Mouse (Mus musculus) midbrain, embryonic 15.5 days (tissue): ENCODE data around the gene Apol7a. TPM values are rescaled to one million over a fixed set of nuclear protein-coding genes. Genes with fewer than 3 reads are reported as not detected.
"Not testable (repeated sequence)": the region's sequence is repeated elsewhere in the genome, so short reads cannot be mapped to it uniquely, and the experiment has no call there.

Source experiments
- ATAC-seq: fragments of 200-750 bp; cut with Nextera tagmentation; replicated peaks from 2 replicates; pipeline ENCODE4 v1.8.0; 2017; ENCODE audit warnings: moderate TSS enrichment
- H3K27ac ChIP-seq: fragments of 300-500 bp; sonication (generic); 2 replicates; pipeline ENCODE4 v1.5.1; 2015; ENCODE audit warnings: mild to moderate bottlenecking, inconsistent platforms
- H3K27me3 ChIP-seq: fragments of 300-500 bp; sonication (generic); replicated peaks from 2 replicates; pipeline ENCODE4 v1.6.1; 2015; ENCODE audit warnings: inconsistent platforms
- H3K36me3 ChIP-seq: fragments of 300-500 bp; sonication (generic); replicated peaks from 2 replicates; pipeline ENCODE4 v1.6.1; 2015; ENCODE audit warnings: inconsistent platforms
- H3K4me1 ChIP-seq: fragments of 300-500 bp; sonication (generic); 2 replicates; pipeline ENCODE4 v1.6.1; 2015; ENCODE audit warnings: inconsistent platforms
- H3K4me2 ChIP-seq: fragments of 300-500 bp; sonication (generic); 2 replicates; pipeline ENCODE4 v1.6.1; 2015; ENCODE audit warnings: inconsistent platforms, mild to moderate bottlenecking, moderate library complexity
- H3K4me3 ChIP-seq: fragments of 300-500 bp; sonication (generic); 2 replicates; pipeline ENCODE4 v1.5.1; 2015; ENCODE audit warnings: mild to moderate bottlenecking, inconsistent platforms
- H3K9ac ChIP-seq: fragments of 300-500 bp; sonication (generic); 2 replicates; pipeline ENCODE4 v1.6.1; 2015; ENCODE audit warnings: mild to moderate bottlenecking, inconsistent platforms
- H3K9me3 ChIP-seq: fragments of 300-500 bp; sonication (generic); 2 replicates; pipeline ENCODE4 v1.6.1; 2016; ENCODE audit warnings: inconsistent platforms
- WGBS: fragments of 180-500 bp; shearing (Covaris S2); methylation state at CpG from one replicate; pipeline ENCODE4 v1.1.7; 2015; ENCODE audit warnings: mixed read lengths; 5-methylcytosine and 5-hydroxymethylcytosine counted together
- polyA plus RNA-seq: library from polyadenylated mRNA; unstranded; fragments of >200 nt; fragmentation: Nextera tagmentation; extraction: Ambion mirVana; gene quantifications from 2 replicates; pipeline ENCODE4 v1.2.1, GENCODE M21; 2015

The Apol7a gene
- polyA plus RNA-seq, 1 experiment from 2014 or later: not detected

GRCm38 (mm10) chr15:77397450-77398132, 1.3 kb downstream of the Apol7a start:
- H3K27me3 ChIP-seq, H3K36me3 ChIP-seq: not testable (repeated sequence)
- WGBS: 77% methylated on average over 11 of the region's 11 CpGs

GRCm38 (mm10) chr15:77393832-77394231, 5.1 kb downstream of the Apol7a start:
- not testable (repeated sequence) for H3K4me3 ChIP-seq, ATAC-seq, H3K27ac ChIP-seq, H3K27me3 ChIP-seq, H3K4me2 ChIP-seq, H3K4me1 ChIP-seq, H3K9ac ChIP-seq, H3K36me3 ChIP-seq, H3K9me3 ChIP-seq
- 67% methylated on average over 3 of the region's 3 CpGs for WGBS

More at GRCm38 (mm10) chr15:77397450-77398132, 1.3 kb downstream of the Apol7a start:
- H3K9ac ChIP-seq, H3K4me2 ChIP-seq, H3K9me3 ChIP-seq, H3K4me3 ChIP-seq, H3K4me1 ChIP-seq, ATAC-seq, H3K27ac ChIP-seq: not testable (repeated sequence)

DNA sequence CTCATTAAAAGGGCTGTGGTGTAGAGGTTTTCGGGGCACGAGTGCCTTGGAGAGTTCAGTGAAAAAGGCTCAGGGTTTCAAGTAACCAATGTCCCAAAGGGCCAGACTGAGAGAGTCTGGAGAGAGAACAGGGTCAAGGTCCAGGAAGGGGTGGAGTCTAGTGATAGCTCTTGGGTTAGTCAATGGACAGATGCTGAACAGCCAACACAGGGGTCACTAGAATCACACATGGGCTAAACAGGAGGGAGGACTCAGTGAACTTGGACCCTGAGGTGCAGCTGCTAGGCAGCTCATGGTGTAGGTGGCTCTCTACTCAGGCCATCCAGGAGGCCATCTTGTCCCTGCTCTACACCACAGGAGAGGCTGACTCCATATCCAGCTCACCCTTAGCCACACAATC, 11.4 kb downstream of the Apol7a start:
- no peaks in the 10 kb centered on the region for H3K4me1 ChIP-seq
- no peak for ATAC-seq
- no peak overlapping the region for H3K4me3 ChIP-seq
- no peaks in the 10 kb centered on the region for H3K27me3 ChIP-seq
- H3K4me2 ChIP-seq: no peak overlapping the region
- no peak overlapping the region for H3K9ac ChIP-seq
- no peaks in the 10 kb centered on the region for H3K36me3 ChIP-seq
- no peaks in the 10 kb centered on the region for H3K9me3 ChIP-seq
- no peak overlapping the region for H3K27ac ChIP-seq
- 94% methylated on average over 2 of the region's 2 CpGs for WGBS

- H3K27ac ChIP-seq: no peak overlapping the region
- H3K9me3 ChIP-seq: no peaks in the 10 kb centered on the region
- no peak for ATAC-seq
- H3K9ac ChIP-seq: no peak overlapping the region
- H3K4me3 ChIP-seq: no peak overlapping the region
- H3K4me1 ChIP-seq: no peaks in the 10 kb centered on the region
- no peaks in the 10 kb centered on the region for H3K36me3 ChIP-seq
- H3K4me2 ChIP-seq: no peak overlapping the region
- 92% methylated on average over 7 of the region's 7 CpGs for WGBS
- no peaks in the 10 kb centered on the region for H3K27me3 ChIP-seq
These were observed 14.4 kb downstream of the Apol7a start for GRCm38 (mm10) chr15:77384340-77385030.

DNA sequence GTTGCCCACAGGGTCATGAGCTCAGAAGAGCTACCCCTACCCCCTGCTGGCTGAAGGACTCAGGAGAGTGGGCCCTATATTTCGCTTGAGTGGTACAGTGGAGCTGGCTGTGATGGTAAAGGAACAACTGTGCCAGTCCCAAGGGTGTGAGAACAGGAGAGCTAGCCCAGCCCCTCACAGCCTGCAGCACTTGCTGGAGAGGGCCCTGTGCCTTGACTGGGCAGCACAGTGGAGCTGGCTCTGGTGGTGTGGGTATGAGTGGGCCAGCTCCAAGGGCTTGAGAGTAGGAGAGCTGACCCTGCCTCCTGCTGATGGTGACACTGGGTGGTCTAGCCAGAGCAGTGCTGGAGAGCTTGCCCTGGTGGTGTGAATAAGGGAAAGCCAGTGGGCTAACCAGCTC, 16.0 kb downstream of the Apol7a start:
- WGBS: 83% methylated on average over 1 of the region's 1 CpGs
- Histone ChIP-seq H3K4me2 (no peak overlapping the region), H3K27me3 (no peaks in the 10 kb centered on the region), H3K27ac (no peak overlapping the region), H3K36me3 (no peaks in the 10 kb centered on the region), H3K4me1 (no peaks in the 10 kb centered on the region), H3K9ac (no peak overlapping the region), H3K9me3 (no peaks in the 10 kb centered on the region), H3K4me3 (no peak overlapping the region)
- ATAC-seq: no peak

DNA sequence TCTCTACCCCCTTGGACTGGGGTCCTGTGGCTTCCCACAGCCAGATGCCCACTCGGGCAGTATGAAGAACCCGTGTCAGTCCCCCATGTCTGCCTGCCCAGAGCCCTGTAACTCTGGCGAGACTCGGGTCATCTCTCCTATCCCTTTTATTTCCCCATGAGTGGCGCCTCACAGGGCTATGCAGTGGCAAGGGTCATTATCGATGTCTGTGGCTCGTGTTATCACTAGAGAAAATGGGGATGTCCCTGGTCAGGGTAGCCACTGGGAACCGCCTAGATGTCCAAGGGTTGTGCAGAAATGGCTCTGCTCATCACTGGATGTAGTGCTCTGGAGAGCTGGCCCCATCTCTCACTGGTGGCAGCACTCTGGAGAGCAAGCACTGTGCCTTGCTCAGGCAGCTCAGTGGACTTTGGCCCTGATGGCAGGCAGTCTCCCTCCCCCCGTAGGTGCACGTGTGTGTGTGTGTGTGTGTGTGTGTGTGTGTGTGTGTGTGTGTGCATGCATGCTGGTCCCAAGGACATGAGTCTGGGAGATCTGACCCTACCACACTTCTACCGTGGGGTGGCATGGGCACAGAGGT, 16.5 kb downstream of the Apol7a start:
- whole genome bisulfite sequencing: 86% methylated on average over 11 of the region's 11 CpGs
- Histone ChIP-seq H3K4me2 (no peak overlapping the region), H3K9me3 (no peaks in the 10 kb centered on the region), H3K4me3 (no peak overlapping the region), H3K27me3 (no peaks in the 10 kb centered on the region), H3K27ac (no peak overlapping the region), H3K36me3 (no peaks in the 10 kb centered on the region), H3K4me1 (no peaks in the 10 kb centered on the region), H3K9ac (no peak overlapping the region)
- ATAC-seq: no peak

GRCm38 (mm10) chr15:77381481-77381880, 17.4 kb downstream of the Apol7a start:
- H3K9ac ChIP-seq: no peak overlapping the region

GRCm38 (mm10) chr15:77379921-77380320, 19.0 kb downstream of the Apol7a start:
- no peaks in the 10 kb centered on the region for H3K9me3 ChIP-seq

More at GRCm38 (mm10) chr15:77381481-77381880, 17.4 kb downstream of the Apol7a start:
- H3K27me3 ChIP-seq: no peaks in the 10 kb centered on the region
- ATAC-seq: no peak
- H3K4me3 ChIP-seq: no peak overlapping the region
- 85% methylated on average over 6 of the region's 6 CpGs for whole genome bisulfite sequencing
- H3K4me1 ChIP-seq: no peaks in the 10 kb centered on the region
- no peak overlapping the region for H3K27ac ChIP-seq
- H3K9me3 ChIP-seq: no peaks in the 10 kb centered on the region
- no peaks in the 10 kb centered on the region for H3K36me3 ChIP-seq
- H3K4me2 ChIP-seq: no peak overlapping the region

DNA sequence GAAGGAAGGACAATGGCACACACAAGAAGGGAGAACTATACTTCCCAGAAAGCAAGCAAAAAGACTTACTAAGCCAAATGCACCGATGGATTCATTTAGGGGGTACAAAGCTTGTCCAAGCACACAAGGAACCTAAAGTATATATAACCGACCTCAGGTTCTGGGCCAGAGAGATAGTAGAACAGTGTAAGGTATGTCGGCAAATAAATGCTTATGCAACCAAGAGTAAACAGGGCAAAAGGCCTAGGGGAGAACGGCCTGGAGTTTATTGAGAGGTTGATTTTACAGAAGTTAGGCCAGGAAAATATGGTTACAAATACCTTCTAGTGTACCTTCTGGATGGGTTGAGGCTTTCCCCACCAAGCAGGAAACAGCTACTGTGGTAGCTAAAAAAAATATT, 21.5 kb downstream of the Apol7a start:
- no peak overlapping the region for H3K4me2 ChIP-seq
- no peak overlapping the region for H3K4me3 ChIP-seq
- 95% methylated on average over 4 of the region's 4 CpGs for WGBS
- H3K9ac ChIP-seq: no peak overlapping the region
- H3K27me3 ChIP-seq: no peaks in the 10 kb centered on the region
- no peaks in the 10 kb centered on the region for H3K4me1 ChIP-seq
- ATAC-seq: no peak
- no peaks in the 10 kb centered on the region for H3K9me3 ChIP-seq
- no peak overlapping the region for H3K27ac ChIP-seq
- H3K36me3 ChIP-seq: no peaks in the 10 kb centered on the region

More at GRCm38 (mm10) chr15:77379921-77380320, 19.0 kb downstream of the Apol7a start:
- Histone ChIP-seq H3K4me1 (no peaks in the 10 kb centered on the region), H3K9ac (no peak overlapping the region), H3K36me3 (no peaks in the 10 kb centered on the region), H3K4me3 (no peak overlapping the region), H3K27me3 (no peaks in the 10 kb centered on the region), H3K27ac (no peak overlapping the region), H3K4me2 (no peak overlapping the region)
- WGBS: 40% methylated on average over 4 of the region's 4 CpGs
- no peak for ATAC-seq

GRCm38 (mm10) chr15:77376920-77377319, 22.0 kb downstream of the Apol7a start:
- H3K27ac ChIP-seq: no peak overlapping the region
- no peak overlapping the region for H3K9ac ChIP-seq
- H3K4me1 ChIP-seq: no peaks in the 10 kb centered on the region
- ATAC-seq: no peak
- WGBS: 78% methylated on average over 7 of the region's 7 CpGs
- no peak overlapping the region for H3K4me2 ChIP-seq
- no peaks in the 10 kb centered on the region for H3K36me3 ChIP-seq
- H3K27me3 ChIP-seq: no peaks in the 10 kb centered on the region
- no peak overlapping the region for H3K4me3 ChIP-seq
- no peaks in the 10 kb centered on the region for H3K9me3 ChIP-seq

DNA sequence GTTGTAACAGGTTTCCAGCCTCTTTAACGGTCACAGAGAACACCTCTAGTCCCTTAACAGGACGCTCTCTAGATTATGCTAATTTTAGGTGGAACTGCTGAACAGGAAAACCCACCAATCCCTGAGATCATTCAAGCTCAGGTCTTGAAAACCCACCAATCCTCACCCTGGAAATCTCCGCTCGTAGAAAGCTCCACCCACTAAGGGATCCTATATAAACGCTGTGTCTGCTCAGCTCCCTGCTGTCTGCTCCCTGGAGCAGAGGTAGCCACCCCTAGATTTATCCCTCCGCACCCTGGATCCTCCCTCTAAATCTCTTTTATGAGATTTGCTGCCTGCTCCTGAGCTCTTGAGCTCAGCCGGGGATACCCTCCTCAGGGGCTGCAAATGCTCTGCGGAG, 28.3 kb downstream of the Apol7a start:
- Histone ChIP-seq H3K4me3 (no peak overlapping the region), H3K9ac (no peak overlapping the region), H3K4me2 (no peak overlapping the region), H3K36me3 (no peaks in the 10 kb centered on the region), H3K4me1 (peaks cover 28% of the 10 kb centered on the region), H3K27me3 (no peaks in the 10 kb centered on the region), H3K9me3 (no peaks in the 10 kb centered on the region), H3K27ac (no peak overlapping the region)
- WGBS: 87% methylated on average over 8 of the region's 8 CpGs
- no peak for ATAC-seq

GRCm38 (mm10) chr15:77369981-77370380, 28.9 kb downstream of the Apol7a start:
- no peaks in the 10 kb centered on the region for H3K36me3 ChIP-seq
- no peak overlapping the region for H3K4me2 ChIP-seq
- peaks cover 30% of the 10 kb centered on the region for H3K4me1 ChIP-seq
- H3K27me3 ChIP-seq: no peaks in the 10 kb centered on the region
- H3K9ac ChIP-seq: no peak overlapping the region
- no peaks in the 10 kb centered on the region for H3K9me3 ChIP-seq
- no peak overlapping the region for H3K27ac ChIP-seq
- no peak overlapping the region for H3K4me3 ChIP-seq
- 94% methylated on average over 21 of the region's 21 CpGs for WGBS
- ATAC-seq: no peak
